Mouse (Mus musculus): Measurements from ENCODE around the gene Ppp1r1c.
"Not testable (repeated sequence)": the region's sequence is repeated elsewhere in the genome, so short reads cannot be mapped to it uniquely, and the experiment has no call there.

Ppp1r1c gene

DNA sequence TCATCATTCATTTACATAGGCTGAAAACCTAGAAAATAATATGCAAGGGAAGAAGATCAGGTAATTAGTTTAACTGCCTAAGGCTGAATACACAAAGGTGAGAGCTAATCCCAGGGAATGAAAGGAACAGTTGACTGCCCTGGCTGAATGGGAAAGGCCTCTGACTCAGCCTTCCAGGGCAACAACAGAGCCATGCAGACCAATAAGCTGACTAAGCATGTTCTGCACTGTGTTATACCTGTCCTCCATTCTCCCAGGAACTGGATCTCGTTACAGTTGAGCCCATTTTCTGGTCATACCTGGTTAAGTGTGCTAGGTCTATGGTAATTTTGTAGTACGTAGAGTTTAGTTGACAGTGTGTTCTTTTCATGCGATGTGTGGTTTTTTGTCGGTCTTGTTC, 36.6 kb downstream of the Ppp1r1c start:
- DNase-seq (ENCODE audit: low spot score) = no peak

DNA sequence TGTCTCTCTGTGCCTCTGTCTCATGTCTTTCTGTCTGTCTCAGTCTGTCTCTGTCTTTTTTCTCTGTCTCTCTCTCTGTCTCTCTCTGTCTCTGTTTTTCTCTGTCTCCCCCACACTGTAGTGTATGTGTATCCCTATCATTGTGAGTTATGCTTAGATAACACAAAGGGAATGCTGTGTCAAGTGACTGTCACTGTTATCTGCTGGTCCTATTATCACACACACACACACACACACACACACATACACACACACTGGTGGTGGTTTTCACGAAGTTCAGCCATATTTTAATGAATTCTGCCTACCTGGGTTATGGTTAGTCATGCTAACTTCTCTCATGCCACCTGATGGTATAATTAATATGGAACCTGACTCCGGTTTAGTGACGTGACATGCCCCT, 44.1 kb downstream of the Ppp1r1c start:
- no peak for DNase-seq (ENCODE audit: low spot score)

DNA sequence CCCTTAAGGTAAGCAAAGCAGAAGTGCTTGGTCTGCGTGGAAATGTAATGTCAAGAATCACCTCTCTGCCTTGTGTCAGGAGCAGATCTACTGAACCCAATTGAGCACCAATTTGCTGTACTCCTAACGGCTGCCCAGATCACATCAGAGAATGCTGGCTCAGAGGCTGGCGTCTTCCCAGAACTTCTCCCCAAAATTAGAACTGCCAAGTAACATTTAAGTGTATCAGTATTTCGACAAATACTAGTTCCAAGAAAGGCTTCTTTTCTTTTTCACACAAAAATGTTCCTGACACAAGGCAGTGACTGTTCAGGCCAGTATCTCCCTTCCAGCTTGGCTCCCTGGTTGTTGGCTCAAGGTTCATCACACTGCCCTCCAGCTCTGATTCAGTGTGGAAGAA, 52.4 kb downstream of the Ppp1r1c start:
- peak; percentile 11 for DNase-seq (ENCODE audit: low spot score)

DNA sequence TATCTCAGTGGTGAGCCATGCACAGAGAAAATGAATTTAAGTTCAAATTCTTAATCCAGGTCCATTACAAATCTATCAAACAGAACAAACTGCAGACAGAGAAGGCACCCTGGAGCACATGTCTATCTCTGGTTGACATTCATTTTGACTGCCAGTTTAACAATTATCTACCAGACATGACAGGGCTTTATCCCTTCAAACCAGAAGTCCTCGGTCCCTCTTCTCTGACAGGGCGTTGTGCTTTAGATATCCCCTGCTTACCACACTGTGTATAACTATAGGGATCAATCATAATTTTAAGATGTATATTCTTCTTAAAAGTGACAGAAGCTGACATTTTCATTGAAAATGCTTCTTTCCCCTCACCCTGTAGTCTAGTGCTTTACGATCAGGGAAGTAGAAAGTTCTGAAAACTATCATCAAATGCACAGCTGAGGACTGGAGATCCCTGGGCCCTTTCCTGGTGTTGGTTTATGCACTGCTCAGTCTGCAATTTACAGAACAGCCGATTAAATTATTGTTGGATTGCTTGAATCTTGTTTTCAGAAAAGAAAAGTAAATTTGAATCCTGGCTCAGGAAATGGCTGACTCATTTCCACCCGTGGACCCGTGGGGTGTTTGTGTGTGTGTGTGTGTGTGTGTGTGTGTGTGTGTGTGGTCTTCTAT, 55.3 kb downstream of the Ppp1r1c start:
- no peak for DNase-seq (ENCODE audit: low spot score)

DNA sequence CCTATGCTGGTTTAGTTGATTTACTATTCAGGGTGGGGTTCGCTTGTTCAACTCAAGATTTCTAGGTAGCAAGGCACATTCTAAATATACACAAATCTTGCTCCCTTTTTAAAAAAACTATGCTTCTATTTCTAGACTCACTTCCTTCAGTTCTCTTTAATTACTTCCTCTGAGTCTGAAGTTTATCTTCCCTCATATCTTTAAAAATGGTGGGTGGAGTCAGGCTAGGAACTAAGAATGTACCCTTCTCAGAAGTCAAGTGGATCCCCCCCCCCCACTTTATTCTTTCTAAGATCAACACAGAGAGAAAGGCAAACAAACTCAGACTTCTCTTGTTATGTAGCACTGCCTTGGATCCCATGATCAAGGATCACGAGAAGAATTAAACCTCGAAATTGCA, 57.5 kb downstream of the Ppp1r1c start:
- peak; percentile 30 for DNase-seq (ENCODE audit: low spot score)

DNA sequence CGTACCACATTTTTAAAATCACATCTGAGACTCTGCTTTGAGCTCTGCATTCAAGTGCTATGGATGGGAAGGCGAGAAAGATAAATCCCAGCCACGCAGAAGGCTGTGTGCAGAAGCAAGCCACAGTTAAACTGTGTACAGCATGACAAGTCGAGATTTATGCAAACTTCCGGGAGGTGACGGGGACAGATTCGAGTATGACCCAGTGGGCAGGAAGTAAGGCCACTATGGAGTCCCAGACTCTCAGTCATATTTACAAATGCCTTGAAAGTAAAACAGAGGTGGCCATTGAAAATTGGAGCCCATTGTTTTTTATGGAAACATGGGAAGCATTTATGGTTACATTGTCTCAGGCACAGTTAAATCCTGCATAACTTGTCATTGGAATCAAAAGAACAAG, 58.1 kb downstream of the Ppp1r1c start:
- DNase-seq (ENCODE audit: low spot score) = no peak

DNA sequence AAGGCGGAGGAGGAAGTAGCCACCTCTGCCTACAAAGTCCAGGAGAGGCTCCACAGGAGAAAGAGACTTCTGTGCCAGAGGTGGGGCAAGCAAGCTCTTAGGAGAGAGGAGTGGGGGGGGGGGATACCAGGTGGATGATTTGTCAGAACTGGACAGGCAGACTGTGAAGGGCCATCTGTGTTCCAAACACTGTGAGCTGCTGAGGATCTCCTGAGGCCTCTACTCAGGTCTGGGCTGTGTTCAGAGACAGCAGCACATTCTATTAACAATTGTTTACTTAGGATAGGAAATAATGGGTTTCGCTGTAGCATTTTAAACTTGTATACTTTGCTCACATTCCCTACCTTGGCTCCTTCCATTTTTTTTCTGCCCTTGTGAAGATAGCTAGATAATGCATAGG, 61.0 kb downstream of the Ppp1r1c start:
- no peak for DNase-seq (ENCODE audit: low spot score)

DNA sequence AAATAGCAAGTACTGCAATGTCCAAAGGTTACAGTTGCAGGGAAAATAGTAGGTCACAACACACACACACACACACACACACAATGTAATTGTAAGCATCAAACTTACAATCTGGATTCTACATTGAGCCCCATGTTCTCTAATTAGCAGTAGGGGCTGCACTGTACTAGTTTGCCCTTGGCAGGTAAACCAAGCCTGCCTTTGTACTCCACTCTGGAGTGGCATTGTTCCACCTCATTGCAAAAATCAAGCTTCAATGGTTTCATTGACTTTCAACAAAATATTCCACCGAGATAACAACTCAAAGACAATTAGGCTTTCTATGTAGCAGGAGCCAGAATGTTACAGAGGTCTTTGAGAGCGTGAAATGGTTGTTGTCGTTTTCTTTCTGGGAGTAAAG, 62.7 kb downstream of the Ppp1r1c start:
- DNase-seq (ENCODE audit: low spot score) = no peak

DNA sequence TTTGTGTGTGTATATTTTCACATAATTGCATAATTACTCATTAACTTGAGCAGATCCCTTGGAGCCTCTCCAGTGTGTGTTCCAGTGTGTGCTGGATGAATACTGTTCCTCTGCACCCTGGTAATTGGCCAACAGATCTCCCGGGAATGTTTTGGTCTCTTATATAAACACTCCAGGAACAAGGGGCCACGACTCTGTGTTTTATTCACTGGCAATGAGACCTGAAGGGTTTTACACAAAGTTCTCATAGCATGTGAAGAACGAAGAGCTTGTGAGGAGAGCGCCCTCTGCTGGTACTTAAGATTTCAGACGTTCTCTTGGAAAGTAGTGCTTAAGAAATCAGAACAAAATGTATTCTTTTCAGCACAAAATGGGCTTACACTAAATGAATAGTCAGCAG, 66.8 kb downstream of the Ppp1r1c start:
- peak; percentile 82 for DNase-seq (ENCODE audit: low spot score)

DNA sequence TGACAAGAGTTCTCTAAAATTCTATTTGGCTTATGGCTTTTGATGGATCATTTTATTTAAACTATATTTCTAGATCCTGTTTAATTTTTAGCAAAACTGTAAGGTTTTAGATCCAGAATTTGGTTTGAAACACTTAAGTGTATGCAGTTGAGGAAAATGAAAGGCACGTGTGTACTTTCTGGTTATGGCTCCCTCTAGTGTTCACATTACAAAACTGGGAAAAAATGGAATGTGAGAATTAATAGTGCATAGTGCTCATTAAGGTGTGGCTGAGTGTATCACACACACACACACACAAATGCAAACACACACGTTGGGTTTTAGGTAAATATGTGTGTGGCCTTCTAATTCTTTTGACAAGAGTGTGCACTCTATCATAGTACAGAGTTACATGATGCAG, 70.2 kb downstream of the Ppp1r1c start:
- DNase-seq (ENCODE audit: low spot score) = no peak

DNA sequence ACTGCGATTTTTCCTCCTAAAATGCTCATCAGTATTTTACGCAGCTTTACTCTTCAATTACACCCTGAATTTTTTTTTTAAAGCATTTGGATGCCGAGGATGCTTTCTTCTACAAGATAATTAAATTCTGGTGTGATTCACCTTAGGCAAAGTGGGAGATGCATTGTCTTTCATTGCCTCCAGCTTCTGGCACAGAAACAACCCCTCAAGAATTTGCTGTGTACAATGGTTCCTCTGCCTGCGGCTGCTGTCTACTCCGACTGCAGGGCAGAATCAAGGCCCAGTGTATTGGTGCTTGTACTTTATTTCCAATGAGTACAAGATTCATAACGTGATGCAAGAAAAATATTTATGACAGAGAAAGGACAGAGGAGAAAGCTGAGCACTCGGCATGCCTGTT, 73.2 kb downstream of the Ppp1r1c start:
- no peak for DNase-seq (ENCODE audit: low spot score)

DNA sequence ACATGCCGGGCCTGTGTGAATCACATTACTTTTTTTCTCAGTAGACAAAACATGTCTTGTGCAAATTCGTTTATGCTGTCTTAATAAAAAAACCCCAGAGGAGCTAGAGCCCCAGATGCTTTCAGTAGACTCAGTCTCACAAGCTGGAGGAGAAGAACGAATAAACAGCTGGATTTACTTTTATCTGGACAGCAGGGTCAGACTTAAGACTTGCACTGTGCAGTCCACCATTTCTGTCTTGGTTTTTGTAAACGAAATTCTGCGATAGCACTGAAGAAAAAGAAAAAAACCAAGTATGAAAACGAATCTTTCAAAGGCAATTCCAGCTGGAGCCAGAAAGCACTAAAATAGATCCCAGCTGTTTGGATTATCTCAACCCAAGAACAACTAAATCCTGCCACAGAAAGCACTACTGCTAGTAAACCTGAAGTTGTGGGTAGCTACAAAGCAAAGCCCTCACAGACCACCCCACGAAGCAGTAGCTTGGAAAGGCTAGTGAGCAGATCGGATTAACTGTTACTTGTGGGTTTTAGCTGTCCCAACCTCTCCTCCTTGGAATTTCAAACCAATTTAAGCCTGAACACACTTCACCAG, 78.1 kb downstream of the Ppp1r1c start:
- no peak for DNase-seq (ENCODE audit: low spot score)

DNA sequence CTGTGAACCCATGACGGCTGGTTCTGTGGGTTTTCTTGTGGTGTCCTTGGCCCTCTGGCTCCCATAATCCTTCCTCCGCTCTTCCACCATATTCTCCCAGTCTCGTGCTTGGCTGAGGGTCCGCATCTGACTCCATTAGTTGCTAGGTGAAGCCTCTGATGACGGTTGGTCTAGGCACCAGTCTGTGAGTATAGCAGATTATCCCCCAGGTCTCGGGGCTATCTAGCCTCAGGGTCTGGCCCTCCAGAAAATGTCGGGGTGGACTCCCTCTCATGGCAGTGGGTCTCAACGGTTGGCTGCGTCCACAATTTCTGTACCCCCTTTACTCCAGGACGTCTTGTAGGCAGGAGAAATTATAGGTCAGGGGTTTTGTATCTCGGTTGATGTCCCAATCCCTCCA, 78.9 kb downstream of the Ppp1r1c start:
- no peak for DNase-seq (ENCODE audit: low spot score)

DNA sequence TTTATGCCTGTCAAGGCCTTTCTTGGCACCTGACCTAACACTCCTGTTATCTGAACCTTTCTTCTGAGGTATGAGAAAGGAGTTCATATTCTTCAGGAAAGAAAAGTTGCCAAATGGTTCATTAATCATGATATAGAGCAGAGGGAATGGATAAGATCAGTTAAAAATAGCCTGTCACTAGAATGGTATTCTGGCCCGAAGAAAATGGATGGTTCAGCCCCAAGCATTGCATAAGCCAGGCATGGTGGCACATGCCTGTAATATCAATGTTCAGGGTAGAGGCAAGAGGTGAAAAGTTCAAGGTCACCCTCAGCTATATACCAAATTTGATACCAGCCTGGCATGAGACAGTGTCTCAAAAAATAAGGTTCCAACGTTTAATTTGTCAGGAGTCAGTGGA, 85.6 kb downstream of the Ppp1r1c start:
- DNase-seq (ENCODE audit: low spot score) = no peak

DNA sequence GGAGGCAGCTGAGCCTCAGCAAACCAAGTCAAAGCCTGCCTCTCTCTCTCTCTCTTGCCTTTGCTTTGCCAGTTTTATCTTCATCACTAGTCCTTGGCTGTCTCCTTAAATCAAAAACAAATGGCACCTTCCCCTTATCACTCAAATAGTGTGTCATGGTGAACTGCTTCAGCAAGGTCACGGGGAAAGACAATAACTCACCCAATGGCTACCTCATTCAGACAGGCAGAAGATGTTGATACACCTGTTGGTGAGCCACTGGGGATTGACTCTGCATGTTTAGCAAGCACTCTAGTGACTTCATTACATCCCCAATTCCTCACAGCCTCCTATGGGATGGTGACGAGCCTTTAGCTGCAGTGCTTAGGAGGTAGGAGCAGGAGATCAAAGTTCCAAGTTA, 89.9 kb downstream of the Ppp1r1c start:
- DNase-seq (ENCODE audit: low spot score) = no peak

DNA sequence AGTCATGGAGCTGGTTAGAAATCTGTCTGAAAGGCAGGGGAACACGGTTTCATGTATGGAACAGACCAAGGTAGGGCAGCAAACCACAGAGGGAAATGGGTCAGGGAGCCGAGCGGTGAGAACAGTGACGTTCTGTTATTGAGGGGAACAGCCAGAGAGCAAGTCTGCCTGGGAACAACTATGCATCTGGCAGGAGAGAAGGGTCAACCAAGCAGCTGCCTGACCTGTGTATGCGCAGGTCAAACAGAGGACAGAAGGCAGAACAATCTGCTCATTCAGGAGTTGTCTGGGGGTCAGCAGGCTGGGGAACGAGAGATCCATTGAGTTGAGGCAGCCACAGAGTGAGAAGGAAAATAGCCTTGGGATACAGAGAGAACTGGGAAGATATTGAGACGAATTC, 91.0 kb downstream of the Ppp1r1c start:
- no peak for DNase-seq (ENCODE audit: low spot score)

DNA sequence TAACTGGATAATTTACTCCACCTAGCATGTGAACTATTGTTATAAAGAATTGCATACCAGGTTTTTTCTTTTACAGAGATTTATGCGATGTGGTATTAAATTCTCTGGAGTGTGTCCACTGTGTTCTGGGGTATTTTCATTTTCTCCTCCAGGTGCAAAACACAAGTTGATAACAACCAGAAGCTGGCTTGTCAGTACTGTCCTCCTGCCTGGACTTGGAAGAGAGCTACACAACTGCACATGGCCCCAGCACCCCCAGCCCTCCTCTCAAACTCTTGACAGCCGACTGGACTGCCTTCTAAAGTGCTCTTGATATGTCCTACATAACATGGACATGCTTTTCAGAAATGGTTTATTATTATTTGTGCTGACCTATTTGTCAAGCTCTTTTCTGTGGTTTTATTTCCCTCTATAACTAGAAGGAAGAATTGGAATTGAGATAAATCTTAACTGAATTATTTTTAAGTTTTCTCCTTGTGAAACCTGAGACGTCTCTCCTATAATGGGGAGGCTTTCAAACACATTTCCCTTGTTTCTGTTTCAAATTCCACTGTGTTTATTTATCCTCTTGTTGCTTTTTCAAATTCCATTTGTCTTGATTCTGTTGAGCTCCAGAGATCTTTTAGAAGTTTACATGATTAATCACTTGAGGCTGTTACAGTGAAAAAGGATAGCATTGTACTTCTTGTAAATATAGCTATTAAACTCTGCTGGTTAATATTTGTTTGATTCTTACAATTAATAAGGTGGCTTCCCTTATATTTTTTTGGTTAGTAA, 108.3 kb downstream of the Ppp1r1c start:
- no peak for DNase-seq (ENCODE audit: low spot score)

DNA sequence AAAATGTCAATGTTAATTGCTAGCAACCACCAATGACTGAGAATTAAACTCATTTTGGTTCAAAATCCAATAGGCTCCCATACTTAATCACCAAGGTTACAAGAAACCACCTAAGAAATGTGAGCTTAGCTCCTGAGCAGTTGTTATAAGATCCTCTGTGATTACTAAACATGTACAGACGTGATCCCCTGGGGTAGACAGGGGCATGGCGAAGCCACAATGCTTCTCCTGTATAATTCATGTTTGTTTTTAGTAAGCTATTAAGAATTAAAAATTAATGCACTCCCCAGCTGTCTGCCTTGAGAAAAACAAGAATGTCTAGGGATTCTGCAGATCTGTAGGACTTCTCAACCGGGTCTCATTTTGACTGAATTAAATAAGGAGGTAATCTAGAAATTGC, 112.0 kb downstream of the Ppp1r1c start:
- DNase-seq (ENCODE audit: low spot score) = no peak

DNA sequence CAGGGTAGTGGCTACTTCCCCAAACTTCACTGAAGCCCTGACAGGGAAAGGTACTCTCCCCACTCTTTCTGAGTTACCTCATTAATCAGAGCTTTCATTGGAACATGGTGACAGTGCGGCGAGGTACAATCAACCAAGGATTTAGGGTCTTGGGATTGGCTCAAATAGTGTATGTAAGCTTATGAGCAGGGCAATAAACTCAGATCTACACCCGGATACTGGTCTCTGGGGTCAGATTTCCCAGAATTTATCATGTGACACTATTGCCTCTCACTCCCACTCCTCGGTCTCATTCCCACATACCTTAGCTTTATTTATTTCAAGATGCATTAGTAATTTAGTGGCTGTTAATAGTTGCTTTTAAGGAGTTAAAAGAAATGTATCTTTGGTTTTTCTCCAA, 118.3 kb downstream of the Ppp1r1c start:
- no peak for DNase-seq (ENCODE audit: low spot score)

DNA sequence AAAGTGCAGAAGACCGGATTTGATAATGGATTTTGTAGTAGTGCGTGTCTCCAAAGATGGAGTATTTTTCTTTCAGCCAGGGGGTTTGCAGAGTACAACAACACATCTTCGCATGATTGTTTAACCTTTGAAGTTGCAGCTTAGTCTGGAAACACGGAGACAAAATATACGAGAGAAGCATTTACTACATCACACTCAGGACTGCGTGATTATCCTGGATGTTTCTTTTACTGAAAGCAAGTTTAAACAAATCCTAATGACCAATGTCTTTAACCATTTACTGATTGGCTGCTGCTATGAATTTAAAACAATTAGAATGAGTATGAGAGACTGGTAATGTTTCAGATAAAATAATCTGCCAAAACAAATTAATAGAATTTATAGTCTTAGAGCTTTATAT, 131.5 kb downstream of the Ppp1r1c start:
- DNase-seq (ENCODE audit: low spot score) = no peak

DNA sequence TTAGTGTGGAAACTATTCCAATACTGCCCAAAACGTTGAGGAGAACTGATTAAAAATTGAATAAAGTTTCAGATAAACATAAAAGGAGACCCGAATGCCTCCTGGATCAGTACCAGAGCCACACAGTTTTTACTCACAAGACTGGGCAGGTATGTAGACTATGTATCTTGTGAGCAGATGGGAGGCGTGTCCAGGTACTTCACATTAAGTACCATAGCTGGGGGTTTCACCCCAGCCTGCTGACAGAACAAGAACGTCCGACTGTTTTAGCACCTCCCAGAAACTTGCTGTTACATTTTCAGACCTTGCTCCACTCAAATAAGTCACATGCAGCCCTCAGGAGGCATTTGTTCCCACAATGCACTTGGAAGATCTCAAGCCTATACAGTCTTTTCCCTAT, 131.9 kb downstream of the Ppp1r1c start:
- no peak for DNase-seq (ENCODE audit: low spot score)

DNA sequence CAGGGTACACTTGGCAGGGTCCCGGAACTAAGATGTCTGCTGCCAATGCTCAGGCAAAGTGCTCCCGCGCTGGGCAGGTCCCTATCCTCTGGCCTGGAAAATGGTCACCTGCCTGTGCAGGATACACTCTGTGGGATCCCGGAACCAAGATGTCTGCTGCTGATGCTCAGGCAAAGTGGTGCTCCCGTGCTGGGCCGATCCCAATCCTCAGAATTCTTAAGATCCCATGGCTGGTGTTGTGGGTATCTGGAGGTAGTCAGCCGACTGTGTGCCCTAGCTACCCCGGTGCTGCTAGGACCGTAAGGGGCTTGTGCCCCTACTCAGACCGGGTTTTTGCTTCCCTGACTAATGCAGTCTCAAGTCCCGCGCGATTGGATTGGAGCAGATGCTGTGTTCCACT, 139.8 kb downstream of the Ppp1r1c start:
- not testable (repeated sequence) for DNase-seq (ENCODE audit: low spot score)

DNA sequence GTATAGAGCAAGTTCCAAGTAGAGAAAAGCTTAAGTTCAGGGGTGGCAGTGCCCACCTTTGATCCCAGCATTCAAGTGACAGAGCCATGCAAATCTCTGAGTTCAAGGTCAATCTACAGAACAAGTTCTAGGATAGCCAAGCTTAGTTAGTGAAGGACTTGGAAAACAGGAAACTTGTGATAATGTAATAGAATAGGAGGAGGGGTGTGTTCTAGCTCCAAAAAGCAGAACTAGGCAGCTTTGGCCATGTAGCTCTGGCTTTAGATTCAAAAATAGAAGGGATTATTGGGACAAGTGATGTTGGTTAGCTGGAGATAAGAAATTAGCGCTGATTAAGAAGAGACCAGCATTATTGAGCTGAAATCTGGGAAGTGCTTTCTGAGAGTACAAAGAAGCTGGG, 149.3 kb downstream of the Ppp1r1c start:
- no peak for DNase-seq (ENCODE audit: low spot score)

All from lung, postnatal 25 days (tissue).